Comparison of ENCODE assay signal across 17 mouse cellular contexts in genomic region chr15:7145555-7145954, GRCm38 (mm10). TPM values are rescaled to one million over a fixed set of nuclear protein-coding genes. Genes with fewer than 3 reads are reported as not detected.
DNase-seq lines count a peak whose midpoint lies in the region; TF ChIP-seq lines count a peak whose summit lies in the region.
"Had no signal": no experiment of that assay in that cellular context is flagged by ENCODE, and none has a peak within 500 bp of the region (broad histone marks: within the 10 kb centered on the region; RNA-seq: fewer than 3 reads in every experiment).

No protein-coding gene starts in this region.

- no peak for TF ChIP-seq CTCF in left cerebral cortex, adult 2 months (IDR thresholded peaks at IDR 0.05)
- TF ChIP-seq CTCF in brain, embryonic 14.5 days (IDR thresholded peaks at IDR 0.05; ENCODE audit: borderline replicate concordance, extremely low read depth, insufficient read depth, insufficient read length) = no peak

- intact Hi-C loops in left cerebral cortex, postnatal 4 days (cut with DNase I) = no loop called here
- intact Hi-C loops in left cerebral cortex, adult 2 months (cut with DNase I) = no loop called here

- no peak overlapping the region for H3K4me3 ChIP-seq in left cerebral cortex, adult 2 months
- H3K4me3 ChIP-seq: liver, embryonic 13.5 days; midbrain, embryonic 15.5 days; neural tube, embryonic 13.5 days; stomach, embryonic 15.5 days had no signal

- DNase-seq in heart, adult 11 months = peak; percentile 88
- DNase-seq in heart, postnatal 4 days = no peak
- DNase-seq in left cerebral cortex, postnatal 4 days = peak; percentile 43
- DNase-seq in left cerebral cortex, adult 2 months (ENCODE audit: extremely low spot score in 1 of 2, low spot score in 2 of 2) = no peak
- peak; percentile 60 for DNase-seq in brain, embryonic 14.5 days (ENCODE audit: low read depth)
- peak; percentile 47 for DNase-seq in lung, postnatal 25 days (ENCODE audit: low spot score)
- no peak for DNase-seq in natural killer cell, adult 2 months (ENCODE audit: low spot score in 2 of 2)
- DNase-seq in testis, postnatal 10 days (ENCODE audit: low spot score) = no peak
- DNase-seq: adrenal gland, postnatal 14 days; cerebellum, adult 9-11 months; kidney, adult 9 months; liver, embryonic 13.5 days; thymus, postnatal 14 days had no signal

- no peak overlapping the region; the same call in 1 of the 2 replicates for H3K27ac ChIP-seq in left cerebral cortex, adult 2 months
- H3K27ac ChIP-seq: liver, embryonic 13.5 days; midbrain, embryonic 15.5 days; neural tube, embryonic 13.5 days; stomach, embryonic 15.5 days had no signal

- no peak for TF ChIP-seq POLR2A in brain, embryonic 14.5 days (IDR thresholded peaks at IDR 0.05; ENCODE audit: borderline replicate concordance, extremely low read depth, insufficient read depth, insufficient read length, poor library complexity, severe bottlenecking)

RNA-seq across cellular contexts. Expression of gene Lifr, which starts 55.1 kb away (rescaled TPM):
- total RNA-seq in heart, postnatal 4 days (2021) = 10 to 100 TPM; 41.2 to 42.6 TPM
- 10 to 100 TPM; 27.4 to 28.0 TPM for total RNA-seq in left cerebral cortex, postnatal 4 days (2021)
- total RNA-seq in left cerebral cortex, adult 2 months (2021) = 10 to 100 TPM; 47.8 to 56.1 TPM
- 3.1 and 11.8 TPM in 2 replicates for polyA plus RNA-seq in brain, embryonic 14.5 days (2012; rRNA removed)
- polyA plus RNA-seq: G1E had no signal

Comparison
In these comparisons a context has a peak if more than half of its experiments do, and no peak if none do; other contexts are left out.
1. DNase-seq: peak in heart, adult 11 months (single experiment), left cerebral cortex, postnatal 4 days (single experiment), brain, embryonic 14.5 days (single experiment) and lung, postnatal 25 days (single experiment); none in heart, postnatal 4 days (single experiment), left cerebral cortex, adult 2 months (0 of 2), natural killer cell, adult 2 months (0 of 2) and testis, postnatal 10 days (single experiment).